In the genomic region with DNA sequence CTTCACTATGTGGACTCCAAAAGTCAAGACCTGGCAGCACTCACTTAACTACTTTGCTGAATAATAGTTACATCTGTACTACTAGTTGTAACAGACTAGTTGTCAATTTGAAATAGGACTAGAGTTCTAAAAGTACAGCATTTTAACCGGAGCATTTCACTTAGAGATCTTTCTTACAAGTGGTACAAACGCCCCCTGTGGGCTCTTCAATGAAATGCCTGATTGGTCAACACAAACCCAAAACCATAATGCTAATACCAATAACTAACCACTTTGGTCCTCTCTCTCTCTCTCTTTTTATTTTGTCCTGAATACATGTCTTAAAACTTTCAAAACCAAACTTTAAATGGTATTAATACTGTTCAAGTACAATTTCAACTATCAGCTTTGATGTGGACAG, we compare ENCODE assay signal across 18 mouse cellular contexts. TPM values are rescaled to one million over a fixed set of nuclear protein-coding genes. Genes with fewer than 3 reads are reported as not detected.
A peak's percentile ranks its signal among the peaks of the same experiment; 100 is the strongest.
DNase-seq lines count a peak whose midpoint lies in the region; ATAC-seq and TF ChIP-seq lines count a peak whose summit lies in the region.
"Had no signal": no experiment of that assay in that cellular context is flagged by ENCODE, and none has a peak within 500 bp of the region (broad histone marks: within the 10 kb centered on the region; RNA-seq: fewer than 3 reads in every experiment).

No protein-coding gene starts in this region.

- H3K4me2 ChIP-seq in liver, postnatal 0 days (ENCODE audit: low read depth, low read length), result no peak overlapping the region
- H3K4me2 ChIP-seq in liver, embryonic 12.5 days, result no peak overlapping the region
- H3K4me2 ChIP-seq: forebrain, embryonic 13.5 days; intestine, embryonic 15.5 days had no signal

- peaks cover 1% of the 10 kb centered on the region; the same call in 1 of the 2 replicates for H3K79me2 ChIP-seq in MEL (ENCODE audit: control insufficient read depth, insufficient read depth, low read length, poor library complexity)
- H3K79me2 ChIP-seq in macrophage (ENCODE audit: inconsistent target), result peaks cover 45% of the 10 kb centered on the region

- no peak overlapping the region for H3K9ac ChIP-seq in liver, postnatal 0 days (replicated peaks)
- H3K9ac ChIP-seq in liver, embryonic 12.5 days, result no peak overlapping the region
- H3K9ac ChIP-seq in MEL (ENCODE audit: control insufficient read depth, low read depth, low read length, poor library complexity, severe bottlenecking), result no peak overlapping the region
- H3K9ac ChIP-seq: forebrain, embryonic 13.5 days; intestine, embryonic 15.5 days had no signal

- no peak for TF ChIP-seq POLR2A in MEL (IDR thresholded peaks at IDR 0.05; ENCODE audit: control insufficient read depth in 1 of 2, insufficient read depth in 1 of 2, low read depth in 1 of 2, low read length in 2 of 2, poor library complexity in 1 of 2)

- H3K27me3 ChIP-seq in liver, postnatal 0 days (ENCODE audit: insufficient read depth, low read length), result no peaks in the 10 kb centered on the region
- H3K27me3 ChIP-seq in liver, embryonic 12.5 days (replicated peaks), result no peaks in the 10 kb centered on the region
- no peaks in the 10 kb centered on the region for H3K27me3 ChIP-seq in MEL (ENCODE audit: control insufficient read depth in 1 of 2, insufficient read depth in 2 of 2, low read length in 2 of 2)
- H3K27me3 ChIP-seq: forebrain, embryonic 13.5 days; intestine, embryonic 15.5 days had no signal

- ATAC-seq in liver, postnatal 0 days, result no peak
- no peak for ATAC-seq in liver, embryonic 12.5 days
- ATAC-seq: forebrain, embryonic 13.5 days; intestine, embryonic 15.5 days had no signal

- no peak overlapping the region for H3K27ac ChIP-seq in liver, postnatal 0 days (ENCODE audit: low read depth)
- no peak overlapping the region for H3K27ac ChIP-seq in liver, embryonic 12.5 days
- H3K27ac ChIP-seq in MEL (ENCODE audit: control insufficient read depth, low read depth, low read length), result no peak overlapping the region
- H3K27ac ChIP-seq in macrophage, result peak overlapping the region; percentile 90; the same call in 1 of the 2 replicates
- H3K27ac ChIP-seq: forebrain, embryonic 13.5 days; intestine, embryonic 15.5 days had no signal

- TF ChIP-seq RAD21 in MEL (IDR thresholded peaks at IDR 0.05; ENCODE audit: low read depth, low read length), result peak; percentile 16

- WGBS in liver, postnatal 0 days (ENCODE audit: insufficient replicate concordance), result 45% methylated on average over 2 of the region's 2 CpGs
- 39% methylated on average over 2 of the region's 2 CpGs for WGBS in liver, embryonic 12.5 days (ENCODE audit: insufficient replicate concordance)
- 17% methylated on average over 2 of the region's 2 CpGs for WGBS in macrophage (ENCODE audit: missing documents)

- H3K4me1 ChIP-seq in liver, postnatal 0 days (ENCODE audit: insufficient read depth), result 0 out of 2 replicates have a peak, but pooled peaks cover 2% of the 10 kb centered on the region
- H3K4me1 ChIP-seq in liver, embryonic 12.5 days, result peaks cover 16% of the 10 kb centered on the region
- no peaks in the 10 kb centered on the region for H3K4me1 ChIP-seq in MEL (ENCODE audit: control insufficient read depth in 1 of 2, insufficient read depth in 2 of 2, low read length in 2 of 2)
- H3K4me1 ChIP-seq: forebrain, embryonic 13.5 days; intestine, embryonic 15.5 days had no signal

- no peak for DNase-seq in liver, postnatal 0 days
- peak; percentile 41 for DNase-seq in CD4-positive helper T cell, adult 2 months (ENCODE audit: low read depth, low spot score)
- no peak for DNase-seq in MEL (ENCODE audit: low read depth, low spot score)
- no peak for DNase-seq in Muller cell, postnatal 12 days (ENCODE audit: inconsistent ontology term)
- no peak for DNase-seq in thymus, postnatal 10 days (ENCODE audit: low spot score in 2 of 2)
- DNase-seq: adrenal gland, postnatal 10 days; cerebellum, adult 11 months; gastrocnemius, postnatal 36 days had no signal

- no peak for TF ChIP-seq EP300 in liver, postnatal 0 days (IDR thresholded peaks at IDR 0.05; ENCODE audit: low read depth)
- no peak for TF ChIP-seq EP300 in MEL (IDR thresholded peaks at IDR 0.05; ENCODE audit: low read depth in 1 of 2, low read length in 2 of 2)

- peak; percentile 40 for TF ChIP-seq CTCF in liver, postnatal 0 days (IDR thresholded peaks at IDR 0.05; ENCODE audit: low read depth)
- peak in 2 of 3 experiments; percentile 14 to 36; a peak in 4 of 6 replicates for TF ChIP-seq CTCF in MEL (IDR thresholded peaks at IDR 0.05 in 2 of 3, conservative IDR thresholded peaks at IDR 0.05 in 1 of 3; ENCODE audit: control insufficient read depth in 1 of 3, insufficient read depth in 1 of 3, low read depth in 2 of 3, low read length in 3 of 3, poor library complexity in 1 of 3, severe bottlenecking in 1 of 3)

- peaks cover 47% of the 10 kb centered on the region for H3K36me3 ChIP-seq in liver, postnatal 0 days (replicated peaks; ENCODE audit: insufficient read depth, low read length)
- peaks cover 61% of the 10 kb centered on the region for H3K36me3 ChIP-seq in liver, embryonic 12.5 days
- peaks cover 6 to 27% of the 10 kb centered on the region in 2 experiments for H3K36me3 ChIP-seq in MEL (ENCODE audit: control insufficient read depth in 1 of 2, insufficient read depth in 2 of 2, low read length in 2 of 2)
- peaks cover 22% of the 10 kb centered on the region; the same call in 1 of the 2 replicates for H3K36me3 ChIP-seq in macrophage (ENCODE audit: inconsistent target)

- no peak overlapping the region for H3K4me3 ChIP-seq in liver, postnatal 0 days (ENCODE audit: low read depth, low read length)
- no peak overlapping the region for H3K4me3 ChIP-seq in liver, embryonic 12.5 days
- H3K4me3 ChIP-seq in MEL (ENCODE audit: control insufficient read depth in 1 of 2, insufficient read depth in 1 of 2, low read depth in 2 of 2, low read length in 2 of 2), result no peak overlapping the region
- no peak overlapping the region for H3K4me3 ChIP-seq in macrophage (ENCODE audit: inconsistent target)
- H3K4me3 ChIP-seq: forebrain, embryonic 13.5 days; intestine, embryonic 15.5 days had no signal

- H3K9me3 ChIP-seq in liver, postnatal 0 days (ENCODE audit: low read length), result no peaks in the 10 kb centered on the region
- H3K9me3 ChIP-seq in liver, embryonic 12.5 days (replicated peaks), result no peaks in the 10 kb centered on the region
- no peaks in the 10 kb centered on the region for H3K9me3 ChIP-seq in MEL (replicated peaks; ENCODE audit: insufficient read depth, low read length)
- H3K9me3 ChIP-seq: forebrain, embryonic 13.5 days; intestine, embryonic 15.5 days had no signal

TF ChIP-seq in MEL, 35 proteins besides CTCF, POLR2A, EP300 and RAD21:
- TF ChIP-seq TCF12 (IDR thresholded peaks at IDR 0.05; ENCODE audit: low read depth, low read length), result no peak
- TF ChIP-seq JUND (IDR thresholded peaks at IDR 0.05; ENCODE audit: low read depth, low read length), result no peak

RNA-seq across cellular contexts. Expression of a gene that starts 9.5 kb away (rescaled TPM):
- 21.5 and 23.9 TPM in 2 replicates for polyA plus RNA-seq in liver, postnatal 0 days (2015; fragmentation: Nextera tagmentation; extraction: Ambion mirVana)
- polyA plus RNA-seq in liver, embryonic 12.5 days (2016; fragmentation: Nextera tagmentation; extraction: Ambion mirVana), result 58.1 and 59.1 TPM in 2 replicates
- total RNA-seq in MEL (2012; rRNA removed), result 37.0 and 43.0 TPM in 2 replicates
- polyA plus RNA-seq in MEL (2012; ENCODE audit: insufficient read depth in 1 of 2, insufficient read length in 2 of 2, low read depth in 1 of 2, low replicate concordance in 2 of 2, missing spikeins in 1 of 2) (100 to 1,000 TPM; 128 to 138 TPM), macrophage (2018) (42.7 to 154 TPM (median 82.2 TPM) in 3 replicates)
- total RNA-seq in macrophage (2018; cell fraction: chromatin; rRNA removed), result 100 to 1,000 TPM; 289 to 988 (median 649) TPM
- total RNA-seq in macrophage (2018; cell fraction: cytosol; rRNA removed), result 10 to 100 TPM; 30.2 to 95.1 (median 47.8) TPM
- total RNA-seq in macrophage (2018; cell fraction: nucleus; rRNA removed), result 100 to 1,000 TPM; 218 to 605 (median 372) TPM

RNA-seq across cellular contexts. Expression of a gene that starts 12.2 kb away (rescaled TPM):
- 0.06 and 0.09 TPM in 2 replicates for polyA plus RNA-seq in liver, postnatal 0 days (2015; fragmentation: Nextera tagmentation; extraction: Ambion mirVana)
- polyA plus RNA-seq in liver, embryonic 12.5 days (2016; fragmentation: Nextera tagmentation; extraction: Ambion mirVana), result 0.07 and 0.10 TPM in 2 replicates
- total RNA-seq in MEL (2012; rRNA removed), result 0.10 TPM in 1 of 2 replicates, not detected in the other
- under 1 TPM in 1 of 2 experiments, not detected in 1; 0.13 TPM for polyA plus RNA-seq in MEL (2012; ENCODE audit: insufficient read depth in 1 of 2, insufficient read length in 2 of 2, low read depth in 1 of 2, low replicate concordance in 2 of 2, missing spikeins in 1 of 2)
- 1 to 10 TPM in 15 of 26 experiments, under 1 TPM in 9, not detected in 2; 0.54 to 4.7 (median 1.2) TPM for total RNA-seq in macrophage (2018; cell fraction: chromatin; rRNA removed)
- 1 to 10 TPM in 1 of 26 experiments, under 1 TPM in 25; 0.13 to 1.2 (median 0.46) TPM for total RNA-seq in macrophage (2018; cell fraction: cytosol; rRNA removed)
- total RNA-seq in macrophage (2018; cell fraction: nucleus; rRNA removed), result 10 to 100 TPM in 1 of 26 experiments, 1 to 10 TPM in 20, under 1 TPM in 4, not detected in 1; 0.25 to 10.9 (median 2.4) TPM
- 0.12 to 0.16 TPM (median 0.13 TPM) in 3 replicates for polyA plus RNA-seq in macrophage (2018)
- polyA plus RNA-seq: forebrain, embryonic 13.5 days; heart, postnatal 0 days had no signal

RNA-seq across cellular contexts. Expression of a gene that starts 37.6 kb away (rescaled TPM):
- polyA plus RNA-seq in liver, postnatal 0 days (2015; fragmentation: Nextera tagmentation; extraction: Ambion mirVana), result not detected in 2 replicates
- 0.11 and 0.14 TPM in 2 replicates for polyA plus RNA-seq in liver, embryonic 12.5 days (2016; fragmentation: Nextera tagmentation; extraction: Ambion mirVana)
- total RNA-seq in MEL (2012; rRNA removed), result 0.10 TPM in 1 of 2 replicates, not detected in the other
- polyA plus RNA-seq in MEL (2012; ENCODE audit: insufficient read depth in 1 of 2, insufficient read length in 2 of 2, low read depth in 1 of 2, low replicate concordance in 2 of 2, missing spikeins in 1 of 2) (under 1 TPM in 1 of 2 experiments, not detected in 1; 0.08 TPM), macrophage (2018) (not detected in 3 replicates)
- total RNA-seq in macrophage (2018; cell fraction: chromatin; rRNA removed), result 1 to 10 TPM in 1 of 26 experiments, under 1 TPM in 5, not detected in 20; 0.46 to 2.3 (median 0.73) TPM
- total RNA-seq in macrophage (2018; cell fraction: cytosol; rRNA removed), result under 1 TPM in 17 of 26 experiments, not detected in 9; 0.05 to 0.47 (median 0.23) TPM
- under 1 TPM in 9 of 26 experiments, not detected in 17; 0.29 to 0.89 (median 0.54) TPM for total RNA-seq in macrophage (2018; cell fraction: nucleus; rRNA removed)
- total RNA-seq: adrenal gland, postnatal 10 days; gastrocnemius, postnatal 36 days; liver, adult 2 months had no signal
- polyA plus RNA-seq: heart, postnatal 0 days; liver, adult 2 months had no signal

RNA-seq across cellular contexts. Expression of a gene that starts 38.2 kb away (rescaled TPM):
- polyA plus RNA-seq in liver, postnatal 0 days (2015; fragmentation: Nextera tagmentation; extraction: Ambion mirVana), result not detected in 2 replicates
- not detected in 2 replicates for polyA plus RNA-seq in liver, embryonic 12.5 days (2016; fragmentation: Nextera tagmentation; extraction: Ambion mirVana)
- total RNA-seq in MEL (2012; rRNA removed), result not detected in 2 replicates
- not detected for polyA plus RNA-seq in MEL (2012; ENCODE audit: insufficient read depth in 1 of 2, insufficient read length in 2 of 2, low read depth in 1 of 2, low replicate concordance in 2 of 2, missing spikeins in 1 of 2)
- total RNA-seq in macrophage (2018; cell fraction: chromatin; rRNA removed), result not detected
- not detected for total RNA-seq in macrophage (2018; cell fraction: cytosol; rRNA removed)
- not detected for total RNA-seq in macrophage (2018; cell fraction: nucleus; rRNA removed)
- polyA plus RNA-seq in macrophage (2018), result not detected in 3 replicates
- total RNA-seq: adrenal gland, postnatal 10 days; gastrocnemius, postnatal 36 days; layer of hippocampus, adult 18-20 months; left cerebral cortex, postnatal 14 days; liver, adult 2 months had no signal
- polyA plus RNA-seq: embryonic facial prominence, embryonic 14.5 days; forebrain, embryonic 13.5 days; heart, postnatal 0 days; intestine, embryonic 15.5 days; liver, adult 2 months; stomach, embryonic 16.5 days had no signal
